Mouse (Mus musculus): ENCODE results near the gene Slco3a1.

- TF ChIP-seq CTCF (IDR thresholded peaks at IDR 0.05; ENCODE audit: low read depth): no peak
- no peak for TF ChIP-seq EP300 (IDR thresholded peaks at IDR 0.05; ENCODE audit: low read depth)
Observed at GRCm38 (mm10) chr7:74527689-74528088, 26.9 kb downstream of the Slco3a1 start.
